Mouse (Mus musculus): ENCODE data around the gene Ltb. TPM values are rescaled to one million over a fixed set of nuclear protein-coding genes. Genes with fewer than 3 reads are reported as not detected.

The Ltb gene
- polyA plus RNA-seq (2015; fragmentation: Nextera tagmentation; extraction: Ambion mirVana) = 144 and 167 TPM in 2 replicates

GRCm38 (mm10) chr17:35193881-35194843 is at the start of gene Ltb:
Gene Ltb, plus strand, starts transcription at chr17:35194439.
- peak; percentile 90 for DNase-seq (ENCODE audit: low spot score)

GRCm38 (mm10) chr17:35146139-35146538 is 48.1 kb upstream of the Ltb start:
- DNase-seq (ENCODE audit: low spot score) = no peak

GRCm38 (mm10) chr17:35147348-35147747 is 46.9 kb upstream of the Ltb start:
- no peak for DNase-seq (ENCODE audit: low spot score)

- no peak for DNase-seq (ENCODE audit: low spot score)
Measured at GRCm38 (mm10) chr17:35147922-35148639, 46.2 kb upstream of the Ltb start.

GRCm38 (mm10) chr17:35152121-35152520 is 42.1 kb upstream of the Ltb start:
- DNase-seq (ENCODE audit: low spot score) = no peak

- DNase-seq (ENCODE audit: low spot score) = no peak
Measured at GRCm38 (mm10) chr17:35153077-35153476, 41.2 kb upstream of the Ltb start.

- DNase-seq (ENCODE audit: low spot score) = no peak
Measured at GRCm38 (mm10) chr17:35153931-35154330, 40.3 kb upstream of the Ltb start.

GRCm38 (mm10) chr17:35154616-35155015 is 39.6 kb upstream of the Ltb start:
- DNase-seq (ENCODE audit: low spot score) = no peak

GRCm38 (mm10) chr17:35155451-35155850 is 38.8 kb upstream of the Ltb start:
- no peak for DNase-seq (ENCODE audit: low spot score)

- DNase-seq (ENCODE audit: low spot score) = no peak
Measured at GRCm38 (mm10) chr17:35156461-35157200, 37.6 kb upstream of the Ltb start.

GRCm38 (mm10) chr17:35157254-35157653 is 37.0 kb upstream of the Ltb start:
- no peak for DNase-seq (ENCODE audit: low spot score)

GRCm38 (mm10) chr17:35157661-35158175 is 36.5 kb upstream of the Ltb start:
- no peak for DNase-seq (ENCODE audit: low spot score)

- DNase-seq (ENCODE audit: low spot score) = no peak
Measured at GRCm38 (mm10) chr17:35158850-35159593, 35.2 kb upstream of the Ltb start.

GRCm38 (mm10) chr17:35159638-35160037 is 34.6 kb upstream of the Ltb start:
- no peak for DNase-seq (ENCODE audit: low spot score)

- DNase-seq (ENCODE audit: low spot score) = no peak
Measured at GRCm38 (mm10) chr17:35161421-35161820, 32.8 kb upstream of the Ltb start.

GRCm38 (mm10) chr17:35162121-35162520 is 32.1 kb upstream of the Ltb start:
- DNase-seq (ENCODE audit: low spot score) = no peak

- DNase-seq (ENCODE audit: low spot score) = no peak
Measured at GRCm38 (mm10) chr17:35162730-35163129, 31.5 kb upstream of the Ltb start.

- DNase-seq (ENCODE audit: low spot score) = no peak
Measured at GRCm38 (mm10) chr17:35163326-35164081, 30.7 kb upstream of the Ltb start.

GRCm38 (mm10) chr17:35164218-35164567 is 30.0 kb upstream of the Ltb start:
- no peak for DNase-seq (ENCODE audit: low spot score)

All from thymus, postnatal 0 days (tissue).